Mouse (Mus musculus) kidney, postnatal 0 days (tissue): ENCODE measurements around the gene Ranbp3. TPM values are rescaled to one million over a fixed set of nuclear protein-coding genes. Genes with fewer than 3 reads are reported as not detected.

Experiments
- ATAC-seq: fragments of 200-750 bp; cut with Nextera tagmentation; replicated peaks from 2 replicates; pipeline ENCODE4 v1.8.0; 2017; ENCODE audit warnings: low read depth, moderate number of reproducible peaks, moderate TSS enrichment, moderate library complexity; ENCODE audit not compliant: low FRiP score
- DNase-seq: peaks from one replicate; pipeline ENCODE4 v3.0.0-alpha.2; 2016; ENCODE audit warnings: low spot score
- H3K27ac ChIP-seq: fragments of 300-500 bp; sonication (generic); 2 replicates; pipeline ENCODE4 v1.5.1; 2014; ENCODE audit warnings: mild to moderate bottlenecking
- H3K27me3 ChIP-seq: fragments of 300-500 bp; sonication (generic); 2 replicates; pipeline ENCODE4 v1.6.1; 2014; ENCODE audit warnings: low read length, mixed read lengths; ENCODE audit not compliant: insufficient read depth
- H3K36me3 ChIP-seq: fragments of 300-500 bp; sonication (generic); 2 replicates; pipeline ENCODE4 v1.6.1; 2014; ENCODE audit warnings: low read length, mixed read lengths; ENCODE audit not compliant: insufficient read depth
- H3K4me1 ChIP-seq: fragments of 300-500 bp; sonication (generic); replicated peaks from 2 replicates; pipeline ENCODE4 v1.6.1; 2014; ENCODE audit warnings: antibody characterized with exemption, low read length, mixed read lengths; ENCODE audit not compliant: insufficient read depth
- H3K4me2 ChIP-seq: fragments of 300-500 bp; sonication (generic); 2 replicates; pipeline ENCODE4 v1.6.1; 2014; ENCODE audit warnings: mild to moderate bottlenecking, low read length, moderate library complexity, mixed read lengths
- H3K4me3 ChIP-seq: fragments of 300-500 bp; sonication (generic); replicated peaks from 2 replicates; pipeline ENCODE4 v1.5.1; 2014; ENCODE audit warnings: low read depth, low read length
- H3K9ac ChIP-seq: fragments of 300-500 bp; sonication (generic); 2 replicates; pipeline ENCODE4 v1.6.1; 2014; ENCODE audit warnings: low read depth, low read length
- H3K9me3 ChIP-seq: fragments of 300-500 bp; sonication (generic); replicated peaks from 2 replicates; pipeline ENCODE4 v1.6.1; 2016; ENCODE audit warnings: low read length, inconsistent platforms, mixed read lengths
- CTCF ChIP-seq: IDR thresholded peaks from 2 replicates; pipeline ENCODE4 v1.5.1; 2016; ENCODE audit warnings: antibody characterized with exemption, low read depth, mild to moderate bottlenecking, moderate library complexity
- WGBS: fragments of 180-500 bp; shearing (Covaris S2); extraction: QIAGEN DNeasy Blood & Tissue Kit; methylation state at CpG from one replicate; pipeline ENCODE4 v1.1.7; 2014; 5-methylcytosine and 5-hydroxymethylcytosine counted together
- polyA plus RNA-seq: library from polyadenylated mRNA; unstranded; fragments of >200 nt; fragmentation: Nextera tagmentation; extraction: Ambion mirVana; gene quantifications from 2 replicates; pipeline ENCODE4 v1.2.1, GENCODE M21; 2015

Gene Ranbp3
- polyA plus RNA-seq, 1 experiment from 2014 or later, result 57.4 TPM

DNA sequence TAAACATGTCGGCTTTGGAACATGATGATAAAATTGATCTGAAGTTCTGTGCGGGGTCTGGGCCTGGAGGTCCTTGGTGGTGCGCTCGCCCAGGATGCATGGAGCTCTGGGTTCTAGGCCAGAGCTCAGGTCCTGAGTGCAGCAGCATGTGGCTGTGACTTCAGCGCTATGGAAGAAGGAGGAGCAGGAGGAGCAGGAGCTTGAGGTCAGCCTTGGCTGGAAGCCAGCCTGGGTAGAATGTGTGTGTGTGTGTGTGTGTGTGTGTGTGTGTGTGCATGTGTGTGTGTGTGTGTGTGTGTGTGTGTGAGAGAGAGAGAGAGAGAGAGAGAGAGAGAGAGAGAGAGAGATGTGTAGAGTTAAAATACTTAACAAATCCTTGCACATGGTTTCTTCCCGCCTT lies 16.9 kb upstream of the Ranbp3 start:
- no peak for TF ChIP-seq CTCF
- H3K4me3 ChIP-seq, result no peak overlapping the region
- H3K27me3 ChIP-seq, result no peaks in the 10 kb centered on the region
- no peaks in the 10 kb centered on the region for H3K36me3 ChIP-seq
- H3K4me2 ChIP-seq, result no peak overlapping the region
- H3K9ac ChIP-seq, result no peak overlapping the region
- H3K4me1 ChIP-seq, result no peaks in the 10 kb centered on the region
- H3K27ac ChIP-seq, result no peak overlapping the region
- no peaks in the 10 kb centered on the region for H3K9me3 ChIP-seq
- WGBS, result 86% methylated on average over 6 of the region's 6 CpGs
- ATAC-seq (no peak), DNase-seq (no peak)

GRCm38 (mm10) chr17:56663659-56664058 lies 9.4 kb upstream of the Ranbp3 start:
- H3K27me3 ChIP-seq, result no peaks in the 10 kb centered on the region
- DNase-seq (no peak), ATAC-seq (no peak)
- H3K9me3 ChIP-seq, result no peaks in the 10 kb centered on the region
- H3K4me1 ChIP-seq, result peaks cover 10% of the 10 kb centered on the region
- no peak overlapping the region for H3K27ac ChIP-seq
- WGBS, result 56% methylated on average over 3 of the region's 3 CpGs
- no peak for TF ChIP-seq CTCF
- H3K36me3 ChIP-seq, result no peaks in the 10 kb centered on the region
- H3K9ac ChIP-seq, result no peak overlapping the region
- no peak overlapping the region for H3K4me3 ChIP-seq
- H3K4me2 ChIP-seq, result peak overlapping the region; percentile 45

DNA sequence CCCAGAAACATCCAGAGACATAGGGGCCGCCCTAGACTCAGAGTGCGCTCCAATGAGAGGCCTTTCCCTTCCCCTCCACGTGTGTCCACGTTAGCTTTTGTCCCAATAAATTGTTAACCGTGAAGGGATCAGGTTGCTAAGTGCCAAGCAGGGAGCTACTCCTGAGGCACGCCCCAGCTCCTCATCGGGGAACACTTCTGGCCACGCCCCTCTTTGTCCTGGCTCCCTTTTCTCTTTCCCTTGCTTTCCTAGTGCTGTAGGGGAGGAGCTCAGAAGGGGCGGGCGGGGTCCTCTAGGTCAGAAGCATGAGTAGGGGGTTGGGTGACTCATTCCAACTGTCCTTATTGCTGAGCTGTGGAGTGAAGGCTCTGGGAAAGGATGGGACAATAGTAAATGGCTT lies 8.8 kb upstream of the Ranbp3 start:
- peaks cover 12% of the 10 kb centered on the region for H3K4me1 ChIP-seq
- peak; percentile 68 for DNase-seq
- H3K36me3 ChIP-seq, result no peaks in the 10 kb centered on the region
- ATAC-seq, result peak; percentile 34
- no peaks in the 10 kb centered on the region for H3K27me3 ChIP-seq
- H3K9me3 ChIP-seq, result no peaks in the 10 kb centered on the region
- no peak for TF ChIP-seq CTCF
- H3K9ac ChIP-seq, result no peak overlapping the region
- H3K4me3 ChIP-seq, result no peak overlapping the region
- peak overlapping the region; percentile 45 for H3K4me2 ChIP-seq
- H3K27ac ChIP-seq, result no peak overlapping the region
- WGBS, result 2% methylated on average over 10 of the region's 10 CpGs

DNA sequence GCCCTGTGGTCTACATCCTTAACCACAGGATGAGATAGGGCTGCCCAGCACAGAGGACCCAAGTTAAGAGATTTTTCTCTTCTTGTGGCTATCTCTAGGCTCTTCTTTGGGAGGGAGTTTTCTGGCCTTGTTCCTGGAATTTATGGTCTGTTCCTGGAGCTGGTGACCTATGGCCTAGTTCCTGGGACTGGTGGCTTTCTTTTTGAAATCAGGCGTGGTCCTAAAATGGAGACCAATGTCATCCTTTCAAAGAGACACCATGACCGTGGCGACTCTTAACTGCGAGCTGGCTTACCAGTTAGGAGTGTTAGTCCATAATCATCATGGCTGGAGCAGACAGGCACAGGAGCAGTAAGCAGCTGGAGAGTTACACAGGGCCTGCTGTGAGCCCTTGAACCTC lies 6.7 kb upstream of the Ranbp3 start:
- Histone ChIP-seq H3K27me3 (no peaks in the 10 kb centered on the region), H3K4me2 (no peak overlapping the region), H3K4me1 (peaks cover 12% of the 10 kb centered on the region), H3K36me3 (no peaks in the 10 kb centered on the region), H3K9ac (no peak overlapping the region), H3K27ac (no peak overlapping the region), H3K4me3 (no peak overlapping the region), H3K9me3 (no peaks in the 10 kb centered on the region)
- WGBS, result 91% methylated on average over 4 of the region's 4 CpGs
- no peak for DNase-seq
- TF ChIP-seq CTCF, result no peak
- no peak for ATAC-seq

DNA sequence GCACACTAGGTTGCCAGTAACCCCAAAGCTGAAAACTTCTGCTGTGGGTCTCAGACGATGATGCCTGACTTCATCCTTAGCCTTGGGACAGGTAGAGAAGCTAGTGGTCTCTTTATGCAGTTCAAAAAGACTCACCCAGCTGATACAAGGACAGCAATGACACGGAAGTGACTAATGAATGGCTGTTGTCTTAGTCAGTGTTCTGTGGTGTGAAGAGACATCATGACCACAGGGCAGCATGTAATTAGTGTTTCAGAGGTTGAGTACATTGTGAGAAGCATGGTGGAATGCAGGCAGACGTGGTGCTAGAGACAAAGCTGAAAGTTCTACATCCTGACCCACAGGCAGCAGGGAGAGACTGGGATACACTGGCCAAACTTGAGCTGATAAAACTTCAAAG lies 5.5 kb upstream of the Ranbp3 start:
- Histone ChIP-seq H3K4me1 (peaks cover 12% of the 10 kb centered on the region), H3K27me3 (no peaks in the 10 kb centered on the region), H3K4me3 (no peak overlapping the region), H3K4me2 (no peak overlapping the region), H3K36me3 (no peaks in the 10 kb centered on the region), H3K9ac (no peak overlapping the region), H3K27ac (no peak overlapping the region), H3K9me3 (no peaks in the 10 kb centered on the region)
- DNase-seq (no peak), ATAC-seq (no peak)
- 77% methylated on average over 3 of the region's 3 CpGs for WGBS
- TF ChIP-seq CTCF, result no peak

- Histone ChIP-seq H3K9me3 (no peaks in the 10 kb centered on the region), H3K4me3 (peak overlapping the region; percentile 37), H3K4me1 (peaks cover 12% of the 10 kb centered on the region), H3K27ac (no peak overlapping the region), H3K4me2 (peak overlapping the region; percentile 91), H3K36me3 (no peaks in the 10 kb centered on the region), H3K9ac (peak overlapping the region; percentile 59), H3K27me3 (no peaks in the 10 kb centered on the region)
- no peak for ATAC-seq
- 3% methylated on average over 31 of the region's 31 CpGs for WGBS
- DNase-seq, result peak; percentile 88
- peak; percentile 96 for TF ChIP-seq CTCF
Observed at GRCm38 (mm10) chr17:56668384-56669144, 4.5 kb upstream of the Ranbp3 start.

DNA sequence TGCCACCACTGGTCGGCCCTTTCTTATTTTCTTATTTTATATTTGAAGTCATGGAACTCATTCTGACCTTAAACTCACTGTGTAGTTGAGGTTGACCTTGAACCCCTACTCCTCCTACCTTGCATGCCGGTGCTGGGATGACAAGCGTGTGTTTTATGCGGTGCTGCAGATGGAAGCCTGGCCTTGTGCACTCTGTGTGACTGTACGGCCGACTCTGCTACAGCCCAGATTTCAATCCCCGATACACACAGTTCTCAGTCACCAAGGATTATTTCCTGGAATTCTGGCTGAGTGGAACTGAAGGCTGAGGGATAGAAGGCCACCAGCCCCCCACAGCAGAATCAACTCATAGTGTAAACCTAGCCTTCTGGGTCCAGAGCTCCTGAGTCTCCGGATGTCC lies 3.3 kb upstream of the Ranbp3 start:
- 82% methylated on average over 8 of the region's 8 CpGs for WGBS
- Histone ChIP-seq H3K27me3 (no peaks in the 10 kb centered on the region), H3K36me3 (no peaks in the 10 kb centered on the region), H3K4me3 (no peak overlapping the region), H3K9ac (no peak overlapping the region), H3K27ac (no peak overlapping the region), H3K9me3 (no peaks in the 10 kb centered on the region), H3K4me2 (no peak overlapping the region), H3K4me1 (peaks cover 13% of the 10 kb centered on the region)
- no peak for TF ChIP-seq CTCF
- DNase-seq (no peak), ATAC-seq (no peak)
